Mouse (Mus musculus) cerebellum, adult 2 months (tissue): ENCODE results near the gene Olfr979.
"Not testable (repeated sequence)": the region's sequence is repeated elsewhere in the genome, so short reads cannot be mapped to it uniquely, and the experiment has no call there.

Experiments used
- CTCF ChIP-seq: fragments of 200-500 bp; IDR thresholded peaks from 2 replicates; pipeline ENCODE4 v1.5.1; 2011; ENCODE audit warnings: low read depth, mild to moderate bottlenecking, control low read depth, low read length, moderate library complexity, borderline replicate concordance; ENCODE audit not compliant: insufficient read depth
- POLR2A ChIP-seq: fragments of 200-500 bp; IDR thresholded peaks from 2 replicates; pipeline ENCODE4 v1.6.1; 2011; ENCODE audit warnings: low read length, control low read depth, borderline replicate concordance; ENCODE audit not compliant: insufficient read depth

DNA sequence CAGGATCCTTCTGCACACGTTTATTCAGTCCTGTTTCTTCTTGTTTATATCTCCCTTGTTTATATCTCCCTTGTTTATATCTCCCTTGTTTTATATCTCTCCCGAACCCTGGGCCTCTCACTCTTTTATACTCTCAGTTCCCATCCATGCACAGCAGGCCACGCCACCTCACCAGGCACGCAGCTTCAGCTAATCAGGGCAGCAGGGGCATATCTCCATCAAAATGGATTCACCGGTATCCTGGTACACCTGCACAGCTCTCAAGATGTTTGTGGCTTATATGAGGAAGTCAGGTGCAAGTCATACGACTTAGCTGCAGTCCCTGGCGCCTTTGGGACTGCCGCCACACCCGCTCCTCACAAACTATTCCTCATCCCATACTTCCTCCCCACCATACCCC, 42.2 kb downstream of the Olfr979 start, which contains the start of gene Olfr976:
- not testable (repeated sequence) for TF ChIP-seq POLR2A, CTCF
